Mouse (Mus musculus) MEL (cell line): ENCODE measurements around the gene Engase. TPM values are rescaled to one million over a fixed set of nuclear protein-coding genes. Genes with fewer than 3 reads are reported as not detected.

Experiments used
- DNase-seq: peaks from one replicate; pipeline ENCODE4 v3.0.0; 2011; ENCODE audit warnings: low read depth, low spot score
- H3K27ac ChIP-seq: 2 replicates; pipeline ENCODE4 v1.5.1; 2012; ENCODE audit warnings: low read depth, mild to moderate bottlenecking, control low read depth, low read length, moderate library complexity; ENCODE audit not compliant: control insufficient read depth
- H3K27me3 ChIP-seq, 2 experiments: fragments of 150-350 bp in 1 of 2; sonication (generic) in 1 of 2; 2 replicates each; pipeline ENCODE4 v1.6.1; 2012; ENCODE audit warnings: low read length in 2 of 2, mild to moderate bottlenecking in 2 of 2, improper control_type of control experiment in 1 of 2, moderate library complexity in 1 of 2; ENCODE audit not compliant: insufficient read depth in 2 of 2, control insufficient read depth in 1 of 2
- H3K36me3 ChIP-seq, 2 experiments: 2 replicates each; pipeline ENCODE4 v1.6.1; 2012 to 2014; ENCODE audit warnings: low read length in 2 of 2, improper control_type of control experiment in 1 of 2, inconsistent platforms in 1 of 2, mild to moderate bottlenecking in 1 of 2; ENCODE audit not compliant: insufficient read depth in 2 of 2, control insufficient read depth in 1 of 2
- H3K4me1 ChIP-seq, 2 experiments: fragments of 150-350 bp in 1 of 2; sonication (generic) in 1 of 2; 2 replicates each; pipeline ENCODE4 v1.6.1; 2012; ENCODE audit warnings: low read length in 2 of 2, improper control_type of control experiment in 1 of 2, mild to moderate bottlenecking in 1 of 2; ENCODE audit not compliant: insufficient read depth in 2 of 2, control insufficient read depth in 1 of 2
- H3K4me3 ChIP-seq, 2 experiments: fragments of 150-350 bp in 1 of 2; sonication (generic) in 1 of 2; 2 replicates each; pipeline ENCODE4 v1.5.1; 2012; ENCODE audit warnings: low read depth in 2 of 2, low read length in 2 of 2, mild to moderate bottlenecking in 2 of 2, moderate library complexity in 2 of 2, control low read depth in 1 of 2, improper control_type of control experiment in 1 of 2; ENCODE audit not compliant: control insufficient read depth in 1 of 2, insufficient read depth in 1 of 2
- H3K79me2 ChIP-seq: 2 replicates; pipeline ENCODE4 v1.6.1; 2012; ENCODE audit warnings: mild to moderate bottlenecking, low read length, moderate library complexity; ENCODE audit not compliant: control insufficient read depth, poor library complexity, insufficient read depth
- H3K9ac ChIP-seq: 2 replicates; pipeline ENCODE4 v1.6.1; 2012; ENCODE audit warnings: low read depth, mild to moderate bottlenecking, control low read depth, low read length, moderate library complexity; ENCODE audit not compliant: control insufficient read depth, poor library complexity, severe bottlenecking
- H3K9me3 ChIP-seq: fragments of 150-350 bp; sonication (generic); replicated peaks from 2 replicates; pipeline ENCODE4 v1.6.1; 2012; ENCODE audit warnings: mild to moderate bottlenecking, low read length, improper control_type of control experiment, moderate library complexity; ENCODE audit not compliant: insufficient read depth
- CHD2 ChIP-seq: IDR thresholded peaks from 2 replicates; pipeline ENCODE4 v1.6.1; 2011; ENCODE audit warnings: low read length, improper control_type of control experiment
- E2F4 ChIP-seq: IDR thresholded peaks from 2 replicates; pipeline ENCODE4 v1.6.1; 2011; ENCODE audit warnings: low read depth, low read length, improper control_type of control experiment, borderline replicate concordance
- ELF1 ChIP-seq: IDR thresholded peaks from 2 replicates; pipeline ENCODE4 v1.6.1; 2014; ENCODE audit warnings: low read depth, mild to moderate bottlenecking, inconsistent platforms, low read length, improper control_type of control experiment, moderate library complexity
- JUND ChIP-seq: IDR thresholded peaks from 2 replicates; pipeline ENCODE4 v1.6.1; 2011; ENCODE audit warnings: low read depth, mild to moderate bottlenecking, improper control_type of control experiment, low read length
- KAT2A ChIP-seq: conservative IDR thresholded peaks from 2 replicates; pipeline ENCODE4 v1.6.1; 2012; ENCODE audit warnings: low read depth, low read length, improper control_type of control experiment, inconsistent platforms
- MAFK ChIP-seq: IDR thresholded peaks from 2 replicates; pipeline ENCODE4 v1.6.1; 2011; ENCODE audit warnings: low read depth, mild to moderate bottlenecking, low read length, improper control_type of control experiment, borderline replicate concordance
- MAZ ChIP-seq: IDR thresholded peaks from 2 replicates; pipeline ENCODE4 v1.6.1; 2012; ENCODE audit warnings: low read depth, mild to moderate bottlenecking, inconsistent platforms, low read length, improper control_type of control experiment
- MXI1 ChIP-seq: IDR thresholded peaks from 2 replicates; pipeline ENCODE4 v1.6.1; 2011; ENCODE audit warnings: mild to moderate bottlenecking, low read depth, low read length, improper control_type of control experiment
- MYB ChIP-seq: IDR thresholded peaks from 2 replicates; pipeline ENCODE4 v1.6.1; 2011; ENCODE audit warnings: mild to moderate bottlenecking, low read depth, low read length, improper control_type of control experiment
- MYC ChIP-seq: IDR thresholded peaks from 2 replicates; pipeline ENCODE4 v1.6.1; 2011; ENCODE audit warnings: low read depth, mild to moderate bottlenecking, low read length, improper control_type of control experiment, moderate library complexity
- POLR2A ChIP-seq, 2 experiments: IDR thresholded peaks; 2 replicates each; pipeline ENCODE4 v1.6.1; 2011 to 2012; ENCODE audit warnings: low read length in 2 of 2, mild to moderate bottlenecking in 2 of 2, control low read depth in 1 of 2, improper control_type of control experiment in 1 of 2, low read depth in 1 of 2, moderate library complexity in 1 of 2; ENCODE audit not compliant: control insufficient read depth in 1 of 2, insufficient read depth in 1 of 2, poor library complexity in 1 of 2
- POLR2AphosphoS5 ChIP-seq: IDR thresholded peaks from 2 replicates; pipeline ENCODE4 v1.6.1; 2012; ENCODE audit warnings: low read depth, borderline replicate concordance, mild to moderate bottlenecking, inconsistent platforms, low read length, moderate library complexity, mixed read lengths
- RCOR1 ChIP-seq: IDR thresholded peaks from 2 replicates; pipeline ENCODE4 v1.6.1; 2012; ENCODE audit warnings: low read depth, mild to moderate bottlenecking, inconsistent platforms, low read length, improper control_type of control experiment
- SIN3A ChIP-seq: IDR thresholded peaks from 2 replicates; pipeline ENCODE4 v1.6.1; 2012; ENCODE audit warnings: low read length, improper control_type of control experiment, inconsistent platforms
- SMC3 ChIP-seq: IDR thresholded peaks from 2 replicates; pipeline ENCODE4 v1.6.1; 2011; ENCODE audit warnings: low read depth, low read length, improper control_type of control experiment
- TAL1 ChIP-seq: IDR thresholded peaks from 2 replicates; pipeline ENCODE4 v1.6.1; 2012; ENCODE audit warnings: mild to moderate bottlenecking, inconsistent platforms, low read length, moderate library complexity, mixed read lengths
- TCF12 ChIP-seq: IDR thresholded peaks from 2 replicates; pipeline ENCODE4 v1.6.1; 2014; ENCODE audit warnings: low read depth, mild to moderate bottlenecking, inconsistent platforms, low read length, improper control_type of control experiment, moderate library complexity
- ZC3H11A ChIP-seq: IDR thresholded peaks from 2 replicates; pipeline ENCODE4 v1.6.1; 2012; ENCODE audit warnings: low read depth, mild to moderate bottlenecking, inconsistent platforms, low read length, improper control_type of control experiment
- polyA plus RNA-seq, 2 experiments: library from polyadenylated mRNA; stranded (reverse) in 1 of 2; unstranded in 1 of 2; fragments of >175 nt in 1 of 2; fragments of >200 nt in 1 of 2; gene quantifications; 2 replicates each; pipeline versions ENCODE4 v1.2.1 to v1.2.4; 2012; ENCODE audit warnings: low replicate concordance in 2 of 2, low read depth in 1 of 2; ENCODE audit not compliant: insufficient read length in 2 of 2, insufficient read depth in 1 of 2, missing spikeins in 1 of 2
- total RNA-seq: library from RNA; depleted of rRNA; stranded (reverse); fragments of 300-350 nt; gene quantifications from 2 replicates; pipeline ENCODE4 v1.2.3, GENCODE M21; 2012

Engase gene
- total and polyA plus RNA-seq, 3 experiments = 15.3 to 23.5 TPM; not detected in 1

- Histone ChIP-seq H3K9ac (no peak overlapping the region), H3K27me3 (no peaks in the 10 kb centered on the region), H3K27ac (no peak overlapping the region), H3K79me2 (0 out of 2 replicates have a peak, but pooled peaks cover 4% of the 10 kb centered on the region), H3K9me3 (no peaks in the 10 kb centered on the region), H3K36me3 (peaks cover 1 to 7% of the 10 kb centered on the region in 2 experiments; a peak in 2 of 4 replicates), H3K4me1 (peaks cover 4 to 8% of the 10 kb centered on the region in 2 experiments), H3K4me3 (no peak overlapping the region)
- no peak for DNase-seq
- TF ChIP-seq MXI1 = no peak
- no peak for TF ChIP-seq E2F4
- no peak for TF ChIP-seq POLR2A (IDR thresholded peaks at IDR 0.05; ENCODE audit: control insufficient read depth in 1 of 2, insufficient read depth in 1 of 2, low read depth in 1 of 2, low read length in 2 of 2, poor library complexity in 1 of 2)
- TF ChIP-seq ZC3H11A = no peak
- no peak for TF ChIP-seq SMC3
- TF ChIP-seq SIN3A = no peak
- TF ChIP-seq TAL1 = no peak
- TF ChIP-seq KAT2A = no peak
- no peak for TF ChIP-seq MAFK
- no peak for TF ChIP-seq ELF1
- TF ChIP-seq RCOR1 = no peak
- no peak for TF ChIP-seq CHD2
- TF ChIP-seq MYB = no peak
- no peak for TF ChIP-seq MAZ
- TF ChIP-seq POLR2AphosphoS5 = no peak
- no peak for TF ChIP-seq TCF12
These were observed 4.6 kb downstream of the Engase start for GRCm38 (mm10) chr11:118481231-118481630.

- H3K4me1 ChIP-seq = peaks cover 2 to 8% of the 10 kb centered on the region in 2 experiments; a peak in 3 of 4 replicates
- TF ChIP-seq TAL1 (no peak), MYC (no peak), MXI1 (no peak), MAZ (no peak), RCOR1 (no peak), JUND (no peak)
- H3K9ac ChIP-seq = no peak overlapping the region
- no peak overlapping the region for H3K27ac ChIP-seq
- no peaks in the 10 kb centered on the region for H3K27me3 ChIP-seq
- no peaks in the 10 kb centered on the region for H3K9me3 ChIP-seq
- peaks cover 1 to 7% of the 10 kb centered on the region in 2 experiments; a peak in 2 of 4 replicates for H3K36me3 ChIP-seq
- H3K79me2 ChIP-seq = 0 out of 2 replicates have a peak, but pooled peaks cover 4% of the 10 kb centered on the region
- H3K4me3 ChIP-seq = no peak overlapping the region
- DNase-seq = no peak
These were observed 5.1 kb downstream of the Engase start for GRCm38 (mm10) chr11:118481751-118482150.
